ENCODE assay signal across 8 mouse cellular contexts in genomic region chr17:75177920-75178867, GRCm38 (mm10).
DNase-seq lines count a peak whose midpoint lies in the region; ATAC-seq lines count a peak whose summit lies in the region.

No protein-coding gene starts in this region.

- peak overlapping the region; percentile 8; the same call in 1 of the 2 replicates for H3K4me3 ChIP-seq in forebrain, embryonic 10.5 days
- peak overlapping the region; percentile 32 for H3K4me3 ChIP-seq in heart, embryonic 15.5 days

- H3K27me3 ChIP-seq in forebrain, embryonic 10.5 days (ENCODE audit: poor library complexity, severe bottlenecking): no peaks in the 10 kb centered on the region
- no peaks in the 10 kb centered on the region for H3K27me3 ChIP-seq in heart, embryonic 15.5 days

- 0 out of 2 replicates have a peak overlapping the region, but pooled peaks have one; percentile 21 for H3K27ac ChIP-seq in forebrain, embryonic 10.5 days
- H3K27ac ChIP-seq in heart, embryonic 15.5 days: peak overlapping the region; percentile 48

- peak; percentile 9 for DNase-seq in ovary, postnatal 10 days (ENCODE audit: low spot score)
- no peak for DNase-seq in ovary, adult 18-20 months (ENCODE audit: low spot score)
- peak; percentile 41 for DNase-seq in forebrain, embryonic 10.5 days (ENCODE audit: extremely low spot score, low spot score)
- peak; percentile 33 for DNase-seq in kidney, postnatal 14 days
- peak; percentile 10 for DNase-seq in right cerebral cortex, postnatal 4 days
- DNase-seq in yolk sac, embryonic 10.5 days (ENCODE audit: low spot score): no peak

- 48% methylated on average over 24 of the region's 24 CpGs for WGBS in forebrain, embryonic 10.5 days
- 25% methylated on average over 24 of the region's 24 CpGs for WGBS in heart, embryonic 15.5 days

- peak overlapping the region; percentile 64 for H3K4me2 ChIP-seq in heart, embryonic 15.5 days

- peaks cover 16% of the 10 kb centered on the region for H3K4me1 ChIP-seq in forebrain, embryonic 10.5 days
- peaks cover 24% of the 10 kb centered on the region for H3K4me1 ChIP-seq in heart, embryonic 15.5 days (replicated peaks)

- H3K9me3 ChIP-seq in forebrain, embryonic 10.5 days: no peaks in the 10 kb centered on the region
- no peaks in the 10 kb centered on the region for H3K9me3 ChIP-seq in heart, embryonic 15.5 days (replicated peaks)

- H3K9ac ChIP-seq in heart, embryonic 15.5 days: peak overlapping the region; percentile 2; the same call in 1 of the 2 replicates

- ATAC-seq in heart, embryonic 15.5 days (replicated peaks; ENCODE audit: insufficient number of reproducible peaks, insufficient read depth, low FRiP score, low read depth): peak; percentile 51
- peak; percentile 33; the same call in 1 of the 2 replicates for ATAC-seq in megakaryocyte, adult 5-6 weeks (ENCODE audit: poor library complexity, severe bottlenecking)

- no peaks in the 10 kb centered on the region for H3K36me3 ChIP-seq in forebrain, embryonic 10.5 days (replicated peaks)
- no peaks in the 10 kb centered on the region for H3K36me3 ChIP-seq in heart, embryonic 15.5 days

Comparison
In these comparisons a context has a peak if more than half of its experiments do, and no peak if none do; other contexts are left out.
1. DNase-seq: peak in ovary, postnatal 10 days (single experiment), forebrain, embryonic 10.5 days (single experiment), kidney, postnatal 14 days (single experiment) and right cerebral cortex, postnatal 4 days (single experiment); none in ovary, adult 18-20 months (single experiment) and yolk sac, embryonic 10.5 days (single experiment).